Mouse (Mus musculus): ENCODE data around the gene Col4a6.

Col4a6 gene

GRCm38 (mm10) chrX:141473470-141474302 is at the start of gene Col4a6:
Gene Col4a6, minus strand, starts transcription at chrX:141474076.
- no peak for DNase-seq (ENCODE audit: low read depth, low spot score)

GRCm38 (mm10) chrX:141503125-141503524 is 29.2 kb upstream of the Col4a6 start:
- no peak for DNase-seq (ENCODE audit: low read depth, low spot score)

- no peak for DNase-seq (ENCODE audit: low read depth, low spot score)
These were observed 20.7 kb upstream of the Col4a6 start for GRCm38 (mm10) chrX:141494545-141494944.

DNA sequence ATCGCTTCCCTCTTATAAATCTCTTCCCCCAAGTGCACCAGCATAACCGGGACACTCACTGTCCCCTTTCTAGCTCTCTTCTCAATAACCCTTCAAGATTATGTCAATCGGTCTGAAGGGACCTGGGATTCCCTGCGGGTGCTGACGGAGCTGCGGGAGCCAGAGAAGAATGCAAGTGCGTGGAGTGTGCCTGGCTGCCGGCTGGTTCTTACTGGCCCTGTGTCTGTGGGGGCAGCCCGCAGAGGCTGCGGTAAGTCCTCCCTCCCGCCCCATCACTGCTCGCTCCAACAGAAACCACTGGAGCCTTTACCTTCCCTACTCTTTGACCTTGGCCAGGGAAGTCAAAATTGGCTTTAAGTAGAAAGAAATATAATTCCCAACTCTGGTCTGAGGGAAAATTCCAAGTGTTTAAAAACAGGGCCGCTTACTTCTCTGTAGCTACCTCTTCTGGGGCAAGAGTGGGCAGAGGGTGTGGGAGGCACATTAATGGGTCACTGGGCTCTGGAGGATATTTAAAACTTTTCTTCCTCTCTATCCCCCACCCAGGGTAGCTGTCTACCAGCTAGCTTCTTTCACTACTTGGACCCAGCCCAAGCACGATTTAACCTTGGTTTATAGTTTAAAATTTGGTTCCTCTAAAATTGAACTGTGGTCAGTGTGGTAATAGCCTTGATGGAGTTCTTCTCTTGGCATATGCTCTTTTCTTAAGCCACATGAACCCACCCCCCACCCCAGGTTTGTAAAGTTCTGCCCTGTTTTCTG is 1.9 kb upstream of the Col4a6 start:
- no peak for DNase-seq (ENCODE audit: low read depth, low spot score)

- DNase-seq (ENCODE audit: low read depth, low spot score) = peak; percentile 47
These were observed 1.2 kb upstream of the Col4a6 start, which contains the start of gene Col4a5 for GRCm38 (mm10) chrX:141475110-141475509. Gene Col4a5, plus strand, starts transcription at chrX:141475385.

DNA sequence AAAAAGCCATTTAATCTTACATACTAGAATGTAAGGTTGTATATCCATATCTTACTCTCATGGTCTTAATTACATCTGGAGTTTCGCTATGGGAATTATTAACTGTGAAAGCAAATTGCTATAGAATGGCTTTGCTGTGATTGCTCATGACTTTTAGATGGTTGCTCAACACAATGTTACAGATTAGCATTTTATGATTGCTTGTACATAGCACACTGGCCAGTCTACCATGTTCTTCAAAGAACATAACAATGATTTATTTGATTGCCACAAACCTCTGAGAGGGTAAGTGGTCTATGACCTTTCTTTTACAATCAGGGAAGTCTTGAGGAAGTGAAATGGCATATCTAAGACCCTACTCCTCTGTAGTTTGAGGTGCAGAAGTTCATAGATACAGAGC is 25.9 kb downstream of the Col4a6 start:
- no peak for DNase-seq (ENCODE audit: low read depth, low spot score)

- DNase-seq (ENCODE audit: low read depth, low spot score) = no peak
These were observed 34.5 kb downstream of the Col4a6 start for GRCm38 (mm10) chrX:141439423-141439822.

GRCm38 (mm10) chrX:141436780-141437179 is 37.1 kb downstream of the Col4a6 start:
- DNase-seq (ENCODE audit: low read depth, low spot score) = no peak

- no peak for DNase-seq (ENCODE audit: low read depth, low spot score)
These were observed 58.6 kb downstream of the Col4a6 start for GRCm38 (mm10) chrX:141415318-141415717.

- DNase-seq (ENCODE audit: low read depth, low spot score) = no peak
These were observed 77.6 kb downstream of the Col4a6 start for GRCm38 (mm10) chrX:141396243-141396642.

DNA sequence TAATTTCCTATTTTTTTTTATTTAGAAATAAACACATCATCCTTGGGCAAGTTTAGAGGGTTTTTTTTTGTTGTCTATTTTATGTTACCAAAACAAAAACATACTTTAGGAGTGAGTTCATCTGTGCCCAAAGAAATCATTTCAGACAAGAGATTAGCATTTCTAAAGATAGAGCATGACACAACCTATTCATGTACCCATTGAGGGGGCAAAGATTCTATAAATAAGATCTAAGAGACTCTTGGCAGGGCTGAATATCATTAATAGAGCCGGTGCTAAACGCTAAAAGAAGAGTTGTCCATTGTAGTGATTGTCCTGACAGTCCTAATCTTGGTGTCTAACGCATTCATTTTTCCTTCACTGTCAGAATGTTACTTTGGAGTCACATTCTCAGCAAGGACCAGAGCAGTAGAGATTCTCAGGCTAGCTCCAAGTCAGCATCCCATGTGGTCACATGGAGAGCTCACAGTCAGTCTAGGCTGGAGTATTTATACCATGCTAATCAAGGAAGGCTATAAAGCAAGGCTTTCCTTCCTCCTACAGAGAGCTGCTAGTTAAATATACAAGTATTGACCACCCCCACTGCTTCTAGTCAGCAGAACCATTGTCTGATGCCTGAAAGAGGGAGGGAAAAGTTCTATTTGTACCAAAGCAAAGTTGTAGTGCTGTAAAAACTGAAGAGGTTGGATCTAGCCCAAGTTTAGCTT is 88.3 kb downstream of the Col4a6 start:
- DNase-seq (ENCODE audit: low read depth, low spot score) = no peak

DNA sequence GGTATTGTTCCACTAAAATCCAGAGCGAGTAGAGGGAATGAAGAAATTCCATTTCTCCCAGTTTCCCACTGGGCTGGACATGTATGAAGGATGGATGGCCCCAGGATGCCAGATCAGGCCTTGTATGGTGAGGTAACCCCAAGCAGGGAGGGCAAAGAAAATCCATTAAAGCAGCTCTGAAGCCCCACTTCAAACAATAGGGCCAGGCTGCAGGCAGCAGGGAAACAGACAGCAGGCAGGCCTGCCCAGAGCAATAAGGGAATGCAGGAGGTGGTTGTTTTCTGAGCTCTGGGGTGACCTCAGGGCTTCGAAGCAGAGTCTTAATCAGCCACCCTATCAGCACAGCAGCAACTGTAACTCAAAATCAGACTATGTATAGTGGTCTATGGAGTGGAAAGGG is 89.2 kb downstream of the Col4a6 start:
- no peak for DNase-seq (ENCODE audit: low read depth, low spot score)

DNA sequence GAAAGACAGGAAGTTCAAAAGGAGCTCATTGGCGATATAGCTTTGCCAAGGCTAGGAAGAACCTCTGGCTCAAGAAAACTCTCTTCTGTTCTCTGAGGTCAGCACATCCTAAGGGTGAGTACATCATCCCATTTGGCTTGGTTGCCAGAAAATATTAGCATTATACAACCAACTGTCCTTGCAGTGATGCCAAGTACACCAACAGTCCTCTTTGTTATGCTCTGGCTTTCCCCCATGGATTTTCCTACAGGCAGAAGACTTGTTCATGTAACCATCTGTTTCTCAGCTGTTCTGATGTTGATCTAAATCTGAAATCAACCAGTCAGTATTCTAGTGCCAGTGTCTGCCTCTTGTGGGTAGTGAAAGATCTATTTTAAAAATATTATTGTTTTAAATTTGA is 103.6 kb downstream of the Col4a6 start:
- DNase-seq (ENCODE audit: low read depth, low spot score) = no peak

GRCm38 (mm10) chrX:141363331-141363730 is 110.5 kb downstream of the Col4a6 start:
- DNase-seq (ENCODE audit: low read depth, low spot score) = no peak

DNA sequence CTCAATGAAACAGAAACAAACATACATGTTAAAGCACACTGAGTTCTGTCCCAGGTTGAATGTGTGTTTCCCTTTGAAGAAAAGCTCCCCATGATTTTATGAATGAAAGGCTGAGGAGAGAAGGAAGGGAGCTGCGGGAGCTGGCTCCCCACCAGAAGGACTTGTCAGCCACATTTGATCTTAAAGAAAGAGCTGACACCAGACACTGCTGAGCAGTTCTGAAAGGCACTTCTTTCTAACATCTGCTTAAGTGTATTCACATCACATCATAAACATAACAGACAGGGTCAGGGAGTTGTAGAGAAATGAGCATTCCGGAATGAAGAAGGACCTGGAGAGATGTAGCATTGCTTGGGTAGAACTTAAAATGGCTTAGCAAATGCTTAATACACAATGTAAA is 132.5 kb downstream of the Col4a6 start:
- no peak for DNase-seq (ENCODE audit: low read depth, low spot score)

DNA sequence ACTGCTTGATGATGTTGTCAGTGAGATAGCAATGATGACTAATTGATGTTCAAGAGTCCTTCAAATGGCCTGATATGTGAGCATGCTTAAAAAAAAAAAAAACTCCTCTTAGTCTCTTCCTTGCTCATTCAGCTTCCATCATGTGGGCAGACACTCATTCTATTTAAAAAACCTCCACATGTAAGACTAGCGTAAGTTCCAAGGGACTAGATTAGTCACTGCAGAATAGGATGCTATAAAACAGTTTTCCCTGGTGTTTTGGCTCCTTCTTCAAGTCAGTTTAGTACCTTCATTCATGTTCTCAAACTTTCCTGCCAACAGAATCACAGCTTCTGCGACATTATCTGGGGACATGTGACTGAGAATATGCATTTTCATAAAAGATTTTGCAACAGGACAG is 145.8 kb downstream of the Col4a6 start:
- DNase-seq (ENCODE audit: low read depth, low spot score) = no peak

DNA sequence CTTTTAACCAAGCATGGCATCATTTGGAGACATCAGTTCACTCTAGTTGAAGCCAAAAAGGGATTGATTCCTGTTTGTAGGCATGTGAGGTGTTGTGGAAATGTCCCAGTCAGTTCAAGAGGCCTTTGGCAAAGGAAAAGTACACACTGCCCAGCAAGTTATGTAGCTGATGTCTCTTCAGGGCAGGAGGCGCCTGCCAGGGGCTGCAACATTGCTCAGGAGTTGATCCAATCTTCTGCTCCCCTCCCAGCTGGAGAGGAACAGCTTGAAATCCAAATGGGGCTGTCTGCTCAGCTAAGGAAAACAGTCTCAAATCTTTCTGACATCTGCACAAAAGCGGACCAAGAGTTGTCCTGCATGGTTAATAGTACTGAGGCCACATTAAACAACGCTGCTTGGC is 149.7 kb downstream of the Col4a6 start:
- DNase-seq (ENCODE audit: low read depth, low spot score) = no peak

- DNase-seq (ENCODE audit: low read depth, low spot score) = no peak
These were observed 157.7 kb downstream of the Col4a6 start for GRCm38 (mm10) chrX:141316217-141316616.

DNA sequence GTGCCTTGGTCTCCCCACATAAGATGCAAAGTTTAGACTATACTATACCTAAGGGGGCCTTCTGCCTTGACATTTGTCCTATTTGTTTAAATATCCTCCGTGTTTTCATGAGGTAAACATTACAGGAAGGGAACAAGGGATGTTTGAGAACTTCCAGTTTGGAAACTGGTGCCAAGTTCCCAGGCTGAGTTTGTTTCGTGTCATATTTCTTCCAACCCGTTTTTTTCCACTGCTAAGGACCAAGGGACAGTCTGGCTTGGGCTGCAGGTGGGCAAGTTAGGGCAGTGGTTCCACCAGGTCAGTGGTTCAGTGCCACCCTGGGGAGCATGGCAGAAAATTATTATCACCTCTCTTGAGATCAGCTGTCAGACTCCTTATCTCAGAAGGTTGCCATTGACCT is 158.1 kb downstream of the Col4a6 start:
- no peak for DNase-seq (ENCODE audit: low read depth, low spot score)

- DNase-seq (ENCODE audit: low read depth, low spot score) = no peak
These were observed 181.0 kb downstream of the Col4a6 start for GRCm38 (mm10) chrX:141292702-141293462.

GRCm38 (mm10) chrX:141276397-141276796 is 197.5 kb downstream of the Col4a6 start:
- no peak for DNase-seq (ENCODE audit: low read depth, low spot score)

All from embryo, embryonic 11.5 days (tissue).